Mouse (Mus musculus) lung, embryonic 16.5 days (tissue): Measurements from ENCODE around the gene Chst5. TPM values are rescaled to one million over a fixed set of nuclear protein-coding genes. Genes with fewer than 3 reads are reported as not detected.
"Not testable (repeated sequence)": the region's sequence is repeated elsewhere in the genome, so short reads cannot be mapped to it uniquely, and the experiment has no call there.

Source experiments
- ATAC-seq: fragments of 200-750 bp; cut with Nextera tagmentation; 2 replicates; pipeline ENCODE4 v1.8.0; 2017; ENCODE audit warnings: low read depth, mild to moderate bottlenecking, moderate library complexity
- H3K27ac ChIP-seq: fragments of 300-500 bp; sonication (generic); 2 replicates; pipeline ENCODE4 v1.5.1; 2014; ENCODE audit warnings: mild to moderate bottlenecking, control low read depth, low read length
- H3K27me3 ChIP-seq: fragments of 300-500 bp; sonication (generic); 2 replicates; pipeline ENCODE4 v1.6.1; 2014; ENCODE audit warnings: low read depth, low read length, mixed read lengths; ENCODE audit not compliant: control insufficient read depth, insufficient read depth
- H3K36me3 ChIP-seq: fragments of 300-500 bp; sonication (generic); 2 replicates; pipeline ENCODE4 v1.6.1; 2014; ENCODE audit warnings: low read length; ENCODE audit not compliant: control insufficient read depth, insufficient read depth
- H3K4me1 ChIP-seq: fragments of 300-500 bp; sonication (generic); replicated peaks from 2 replicates; pipeline ENCODE4 v1.6.1; 2014; ENCODE audit warnings: low read length, mixed read lengths; ENCODE audit not compliant: control insufficient read depth, insufficient read depth
- H3K4me2 ChIP-seq: fragments of 300-500 bp; sonication (generic); 2 replicates; pipeline ENCODE4 v1.6.1; 2014; ENCODE audit warnings: low read depth, low read length, control low read depth
- H3K4me3 ChIP-seq: fragments of 300-500 bp; sonication (generic); 2 replicates; pipeline ENCODE4 v1.5.1; 2014; ENCODE audit warnings: mild to moderate bottlenecking, low read length, control low read depth
- H3K9ac ChIP-seq: fragments of 300-500 bp; sonication (generic); 2 replicates; pipeline ENCODE4 v1.6.1; 2014; ENCODE audit warnings: low read length, control low read depth
- H3K9me3 ChIP-seq: fragments of 300-500 bp; sonication (generic); 2 replicates; pipeline ENCODE4 v1.6.1; 2016; ENCODE audit warnings: low read length; ENCODE audit not compliant: control insufficient read depth
- WGBS: fragments of 180-500 bp; shearing (Covaris S2); extraction: QIAGEN DNeasy Blood & Tissue Kit; methylation state at CpG from one replicate; pipeline ENCODE4 v1.1.7; 2014; 5-methylcytosine and 5-hydroxymethylcytosine counted together
- polyA plus RNA-seq: library from polyadenylated mRNA; unstranded; fragments of >200 nt; fragmentation: Nextera tagmentation; extraction: Ambion mirVana; gene quantifications from 2 replicates; pipeline ENCODE4 v1.2.1, GENCODE M21; 2015

The Chst5 gene
- polyA plus RNA-seq, 1 experiment from 2014 or later = 14.2 TPM

DNA sequence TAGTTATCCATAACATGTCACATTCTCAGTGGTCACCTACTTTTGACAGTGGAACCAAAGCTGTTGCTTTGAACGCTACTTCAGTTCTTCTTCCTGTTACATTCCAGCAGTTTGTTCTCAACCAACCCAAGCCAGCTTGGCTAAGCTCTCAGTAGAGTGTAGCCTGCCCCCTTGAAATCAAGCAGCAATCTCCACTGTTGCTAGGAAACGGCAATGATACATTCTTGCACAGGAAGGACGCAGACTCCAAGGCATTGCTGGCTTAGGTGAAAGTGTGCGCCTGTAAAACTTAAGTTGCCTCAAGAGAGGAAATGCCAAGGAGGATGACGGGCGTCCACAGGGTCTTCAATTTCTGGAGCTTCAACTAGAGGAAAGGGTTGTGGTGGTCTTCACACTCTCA lies 44.4 kb downstream of the Chst5 start:
- 0 out of 2 replicates have a peak, but pooled peaks cover 2% of the 10 kb centered on the region for H3K36me3 ChIP-seq
- H3K4me3 ChIP-seq = no peak overlapping the region
- 58% methylated on average over 6 of the region's 6 CpGs for WGBS
- H3K4me1 ChIP-seq = 0 out of 2 replicates have a peak, but pooled peaks cover 2% of the 10 kb centered on the region
- H3K9ac ChIP-seq = no peak overlapping the region
- H3K27me3 ChIP-seq = no peaks in the 10 kb centered on the region
- H3K9me3 ChIP-seq = no peaks in the 10 kb centered on the region
- no peak overlapping the region for H3K4me2 ChIP-seq
- ATAC-seq = peak; percentile 82
- no peak overlapping the region for H3K27ac ChIP-seq

DNA sequence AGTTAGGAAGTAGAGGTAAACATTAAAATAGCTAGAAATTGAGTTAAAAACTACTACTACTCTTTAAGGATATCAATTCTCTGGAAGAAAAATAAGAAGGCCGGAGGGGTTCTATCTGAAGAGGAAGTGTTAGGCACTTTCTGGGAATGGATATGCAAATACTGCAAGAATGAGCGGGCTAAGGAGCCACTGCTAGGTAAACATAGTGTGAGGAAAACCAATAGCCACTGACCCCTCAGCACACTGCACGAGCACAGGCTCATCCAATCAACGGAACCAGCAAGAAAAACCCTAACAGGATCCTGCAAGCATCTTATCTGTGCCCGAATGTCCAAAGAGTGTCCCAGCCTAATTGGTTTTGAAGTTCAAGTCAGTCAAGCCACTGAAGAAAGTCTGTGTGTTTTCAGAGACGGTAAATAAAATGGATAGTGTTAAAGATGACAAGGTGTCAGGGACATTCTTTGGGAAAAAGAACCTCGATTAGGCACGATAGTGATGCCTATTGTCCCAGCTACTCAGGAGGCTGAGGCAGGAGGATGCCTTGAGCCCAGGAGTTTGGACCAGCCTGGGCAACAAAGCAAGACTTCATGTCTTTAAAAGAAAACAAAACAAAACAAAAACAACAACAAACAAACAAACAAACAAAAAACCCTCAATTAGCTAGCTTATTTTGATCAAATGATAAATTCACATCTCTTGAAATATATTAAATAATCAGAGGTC lies 45.0 kb downstream of the Chst5 start:
- no peak overlapping the region for H3K4me3 ChIP-seq
- no peak overlapping the region for H3K27ac ChIP-seq
- ATAC-seq = no peak
- H3K27me3 ChIP-seq = no peaks in the 10 kb centered on the region
- WGBS = 76% methylated on average over 8 of the region's 8 CpGs
- no peak overlapping the region for H3K4me2 ChIP-seq
- 0 out of 2 replicates have a peak, but pooled peaks cover 2% of the 10 kb centered on the region for H3K36me3 ChIP-seq
- H3K4me1 ChIP-seq = 0 out of 2 replicates have a peak, but pooled peaks cover 2% of the 10 kb centered on the region
- H3K9me3 ChIP-seq = no peaks in the 10 kb centered on the region
- H3K9ac ChIP-seq = no peak overlapping the region

DNA sequence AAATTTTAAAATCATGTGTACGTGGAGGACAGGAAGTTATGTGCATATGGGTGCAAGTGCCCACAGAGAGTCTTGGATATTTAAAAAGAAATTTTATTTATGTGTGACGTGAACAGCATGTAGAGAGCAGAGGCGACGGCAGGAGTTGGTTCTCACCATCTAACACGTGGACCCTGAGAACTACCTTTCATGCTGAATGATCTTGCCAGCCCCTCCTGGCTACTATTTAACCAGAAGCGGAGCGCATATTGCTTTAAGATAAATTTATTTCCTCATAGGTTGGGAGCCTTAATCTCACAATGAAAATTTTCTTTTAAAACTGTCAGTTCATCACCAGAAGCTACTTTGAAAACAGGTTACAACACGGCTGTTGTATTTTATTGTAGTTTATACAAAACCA lies 45.6 kb downstream of the Chst5 start:
- Histone ChIP-seq H3K36me3 (0 out of 2 replicates have a peak, but pooled peaks cover 2% of the 10 kb centered on the region), H3K9me3 (no peaks in the 10 kb centered on the region), H3K9ac (no peak overlapping the region), H3K4me1 (0 out of 2 replicates have a peak, but pooled peaks cover 2% of the 10 kb centered on the region), H3K4me3 (no peak overlapping the region), H3K27ac (no peak overlapping the region), H3K4me2 (no peak overlapping the region), H3K27me3 (no peaks in the 10 kb centered on the region)
- 77% methylated on average over 8 of the region's 8 CpGs for WGBS
- ATAC-seq = no peak

DNA sequence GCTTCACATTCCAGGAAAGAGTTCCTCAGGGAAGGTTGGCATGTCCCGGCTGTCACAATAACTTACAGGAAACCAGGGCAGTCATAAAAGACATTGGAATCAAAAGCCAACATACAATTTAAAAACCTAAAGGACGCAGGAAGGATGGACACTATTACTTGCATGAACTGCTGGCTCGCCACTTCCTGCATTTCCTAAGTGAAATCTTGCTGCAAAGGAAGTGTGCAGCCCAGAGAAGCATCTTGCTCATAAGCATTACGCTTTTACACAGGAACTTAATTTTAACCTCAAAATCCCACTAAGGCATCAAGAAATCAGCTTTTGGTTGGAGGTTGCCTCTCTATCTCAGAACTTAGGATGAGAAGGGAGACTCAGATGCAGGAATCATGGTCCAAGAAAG lies 47.0 kb downstream of the Chst5 start:
- WGBS = 80% methylated on average over 4 of the region's 4 CpGs
- Histone ChIP-seq H3K27ac (peak overlapping the region; percentile 32; the same call in 1 of the 2 replicates), H3K36me3 (0 out of 2 replicates have a peak, but pooled peaks cover 2% of the 10 kb centered on the region), H3K4me2 (no peak overlapping the region), H3K27me3 (no peaks in the 10 kb centered on the region), H3K9me3 (no peaks in the 10 kb centered on the region), H3K4me1 (0 out of 2 replicates have a peak, but pooled peaks cover 2% of the 10 kb centered on the region), H3K4me3 (no peak overlapping the region), H3K9ac (no peak overlapping the region)
- ATAC-seq = no peak

DNA sequence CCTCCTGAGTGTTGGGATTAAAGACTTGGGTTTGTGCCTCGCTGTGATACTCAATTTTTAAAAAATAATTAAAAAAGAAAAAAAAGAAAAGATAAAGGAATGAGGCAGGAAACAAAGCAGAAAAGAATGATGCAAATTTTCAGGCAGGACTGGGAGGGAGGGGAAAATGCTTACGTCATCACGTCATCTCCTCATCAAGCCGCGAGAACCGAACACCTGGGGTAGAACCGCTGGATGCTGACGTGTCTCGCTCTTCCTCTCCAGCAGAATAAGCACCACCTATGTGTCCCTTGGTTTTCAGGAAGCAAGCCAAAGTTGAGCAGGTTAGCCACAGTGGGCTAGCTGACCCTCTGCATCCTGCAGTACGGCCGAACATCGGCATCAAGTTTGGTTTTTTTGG lies 54.3 kb downstream of the Chst5 start:
- H3K27ac ChIP-seq = no peak overlapping the region
- H3K9me3 ChIP-seq = no peaks in the 10 kb centered on the region
- H3K4me1 ChIP-seq = peaks cover 10% of the 10 kb centered on the region
- H3K4me3 ChIP-seq = no peak overlapping the region
- no peaks in the 10 kb centered on the region for H3K27me3 ChIP-seq
- H3K36me3 ChIP-seq = no peaks in the 10 kb centered on the region
- H3K9ac ChIP-seq = no peak overlapping the region
- 87% methylated on average over 12 of the region's 12 CpGs for WGBS
- no peak overlapping the region for H3K4me2 ChIP-seq
- no peak for ATAC-seq

DNA sequence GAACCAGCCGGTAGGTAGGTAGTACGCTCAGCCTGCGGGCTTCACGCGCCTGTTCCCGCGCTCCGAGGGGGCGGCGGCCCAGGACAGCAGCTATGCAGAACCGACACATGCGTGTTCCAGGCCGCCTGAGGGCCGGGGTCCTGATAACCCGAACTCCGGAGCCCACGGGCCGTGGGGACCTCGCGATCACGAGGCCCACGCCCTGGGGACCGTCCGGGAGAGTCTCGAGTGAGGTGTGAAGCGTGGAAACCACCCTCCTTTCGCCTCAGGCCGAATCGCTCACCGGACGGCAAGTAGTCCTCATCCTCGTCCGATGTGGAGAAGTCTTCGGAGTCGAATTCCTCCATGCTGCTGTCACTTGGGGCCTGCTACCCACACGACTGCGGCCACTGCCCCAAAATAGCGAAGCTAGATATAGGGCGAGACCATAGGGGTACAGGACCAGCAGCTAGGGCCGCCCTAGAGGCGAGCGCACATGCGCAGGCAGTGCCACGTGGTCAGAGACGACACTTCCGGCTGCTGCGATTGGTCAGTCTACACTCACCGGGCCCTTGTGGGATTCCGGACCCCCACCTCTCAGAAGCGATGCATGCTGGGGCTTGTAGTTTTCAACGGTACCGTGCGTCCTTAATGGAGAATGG lies 56.3 kb downstream of the Chst5 start, which contains the start of gene Cfdp1:
TSS of gene Cfdp1 (minus strand) at position 431 of the 641 bp plus-strand sequence.
- H3K4me3 ChIP-seq = peak within 1 kb of the TSS; percentile 98
- under 1% methylated on average over 53 of the region's 53 CpGs for WGBS
- peak within 1 kb of the TSS; percentile 98 for H3K4me2 ChIP-seq
- ATAC-seq = peak; percentile 100
- H3K27ac ChIP-seq = peak within 1 kb of the TSS; percentile 7; the same call in 1 of the 2 replicates
- peaks cover 10% of the 10 kb centered on the region for H3K4me1 ChIP-seq
- H3K9me3 ChIP-seq = no peaks in the 10 kb centered on the region
- peak within 1 kb of the TSS; percentile 95 for H3K9ac ChIP-seq
- H3K27me3 ChIP-seq = no peaks in the 10 kb centered on the region
- no peaks in the 10 kb centered on the region for H3K36me3 ChIP-seq

DNA sequence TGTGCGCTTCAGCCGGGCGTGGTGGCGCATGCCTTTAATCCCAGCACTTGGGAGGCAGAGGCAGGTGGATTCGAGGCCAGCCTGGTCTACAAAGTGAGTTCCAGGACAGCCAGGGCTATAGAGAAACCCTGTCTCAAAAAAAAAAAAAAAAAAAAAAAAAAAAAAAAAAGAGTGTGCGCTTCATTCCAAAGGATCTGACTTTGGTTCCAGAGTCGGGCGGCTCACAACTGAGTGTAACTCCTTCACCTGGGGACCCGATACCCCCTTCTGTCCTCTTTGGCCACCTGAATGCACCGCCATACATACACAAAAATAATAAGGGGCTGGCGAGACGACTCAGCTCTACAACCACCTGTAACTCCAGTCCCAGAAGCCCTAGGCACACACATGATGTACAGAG lies 57.0 kb downstream of the Chst5 start:
- not testable (repeated sequence) for H3K36me3 ChIP-seq, H3K9me3 ChIP-seq, H3K27ac ChIP-seq, H3K27me3 ChIP-seq, ATAC-seq, H3K4me1 ChIP-seq
- 57% methylated on average over 12 of the region's 12 CpGs for WGBS
- peak overlapping the region; percentile 95 for H3K9ac ChIP-seq
- H3K4me3 ChIP-seq = peak overlapping the region; percentile 98
- peak overlapping the region; percentile 98 for H3K4me2 ChIP-seq

DNA sequence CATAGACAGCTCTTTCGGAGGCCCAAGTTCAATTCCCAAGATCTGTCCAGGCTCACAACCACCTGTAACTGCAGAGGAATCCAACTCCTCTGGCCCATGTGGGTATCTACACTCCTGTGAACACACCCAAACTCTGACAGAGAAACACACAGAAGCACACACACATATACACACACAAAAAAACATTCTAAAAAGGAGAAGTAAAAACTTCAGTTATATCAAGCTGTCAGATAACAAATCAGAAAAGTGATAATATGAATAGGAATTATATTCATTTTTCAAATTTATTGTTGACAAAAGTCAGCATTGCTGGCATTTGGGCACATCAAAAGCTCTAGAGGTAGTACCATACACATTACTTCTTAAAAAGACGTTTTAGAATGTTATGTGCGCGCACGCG lies 63.5 kb downstream of the Chst5 start:
- H3K9me3 ChIP-seq = no peaks in the 10 kb centered on the region
- ATAC-seq = no peak
- H3K27me3 ChIP-seq = no peaks in the 10 kb centered on the region
- H3K27ac ChIP-seq = no peak overlapping the region
- H3K36me3 ChIP-seq = peaks cover 1% of the 10 kb centered on the region; the same call in 1 of the 2 replicates
- H3K4me2 ChIP-seq = no peak overlapping the region
- no peaks in the 10 kb centered on the region for H3K4me1 ChIP-seq
- H3K4me3 ChIP-seq = no peak overlapping the region
- 95% methylated on average over 6 of the region's 6 CpGs for WGBS
- no peak overlapping the region for H3K9ac ChIP-seq
